Mouse (Mus musculus): ENCODE results near the gene Fpr1. TPM values are rescaled to one million over a fixed set of nuclear protein-coding genes. Genes with fewer than 3 reads are reported as not detected.
A peak's percentile ranks its signal among the peaks of the same experiment; 100 is the strongest.

The Fpr1 gene
- polyA plus RNA-seq, 1 experiment = not detected

GRCm38 (mm10) chr17:17865168-17865567, 18.6 kb downstream of the Fpr1 start:
- 40% methylated on average over 2 of the region's 2 CpGs for WGBS
- no peak for DNase-seq
- Histone ChIP-seq H3K27me3 (ENCODE audit: control insufficient read depth, insufficient read depth, low read length) (no peaks in the 10 kb centered on the region), H3K4me3 (replicated peaks; ENCODE audit: insufficient read depth, low read depth, low read length) (no peak overlapping the region), H3K27ac (ENCODE audit: insufficient read depth, low read length) (no peak overlapping the region), H3K4me1 (ENCODE audit: control insufficient read depth, insufficient read depth, low read length) (no peaks in the 10 kb centered on the region)
- TF ChIP-seq CTCF (IDR thresholded peaks at IDR 0.05; ENCODE audit: borderline replicate concordance, insufficient read depth, low read depth, low read length) (no peak), POLR2A (IDR thresholded peaks at IDR 0.05; ENCODE audit: borderline replicate concordance, insufficient read depth, low read length) (no peak)

GRCm38 (mm10) chr17:17862360-17862759, 21.4 kb downstream of the Fpr1 start:
- no peak overlapping the region for H3K27ac ChIP-seq (ENCODE audit: insufficient read depth, low read length)
- DNase-seq = no peak
- no peak for TF ChIP-seq CTCF (IDR thresholded peaks at IDR 0.05; ENCODE audit: borderline replicate concordance, insufficient read depth, low read depth, low read length)
- no peak for TF ChIP-seq POLR2A (IDR thresholded peaks at IDR 0.05; ENCODE audit: borderline replicate concordance, insufficient read depth, low read length)
- 39% methylated on average over 1 of the region's 1 CpGs for WGBS
- H3K27me3 ChIP-seq (ENCODE audit: control insufficient read depth, insufficient read depth, low read length) = no peaks in the 10 kb centered on the region
- no peak overlapping the region for H3K4me3 ChIP-seq (replicated peaks; ENCODE audit: insufficient read depth, low read depth, low read length)
- no peaks in the 10 kb centered on the region for H3K4me1 ChIP-seq (ENCODE audit: control insufficient read depth, insufficient read depth, low read length)

- Histone ChIP-seq H3K27ac (ENCODE audit: insufficient read depth, low read length) (no peak overlapping the region), H3K4me3 (replicated peaks; ENCODE audit: insufficient read depth, low read depth, low read length) (no peak overlapping the region), H3K4me1 (ENCODE audit: control insufficient read depth, insufficient read depth, low read length) (no peaks in the 10 kb centered on the region), H3K27me3 (ENCODE audit: control insufficient read depth, insufficient read depth, low read length) (no peaks in the 10 kb centered on the region)
- 86% methylated on average over 3 of the region's 3 CpGs for WGBS
- no peak for DNase-seq
- TF ChIP-seq CTCF (IDR thresholded peaks at IDR 0.05; ENCODE audit: borderline replicate concordance, insufficient read depth, low read depth, low read length) = no peak
- no peak for TF ChIP-seq POLR2A (IDR thresholded peaks at IDR 0.05; ENCODE audit: borderline replicate concordance, insufficient read depth, low read length)
Measured at GRCm38 (mm10) chr17:17860110-17860509, 23.6 kb downstream of the Fpr1 start.

- WGBS = 63% methylated on average over 1 of the region's 1 CpGs
- H3K27me3 ChIP-seq (ENCODE audit: control insufficient read depth, insufficient read depth, low read length) = no peaks in the 10 kb centered on the region
- no peak overlapping the region for H3K27ac ChIP-seq (ENCODE audit: insufficient read depth, low read length)
- no peaks in the 10 kb centered on the region for H3K4me1 ChIP-seq (ENCODE audit: control insufficient read depth, insufficient read depth, low read length)
- TF ChIP-seq POLR2A (IDR thresholded peaks at IDR 0.05; ENCODE audit: borderline replicate concordance, insufficient read depth, low read length) = no peak
- no peak for TF ChIP-seq CTCF (IDR thresholded peaks at IDR 0.05; ENCODE audit: borderline replicate concordance, insufficient read depth, low read depth, low read length)
- H3K4me3 ChIP-seq (replicated peaks; ENCODE audit: insufficient read depth, low read depth, low read length) = no peak overlapping the region
- DNase-seq = no peak
Measured at GRCm38 (mm10) chr17:17857446-17857845, 26.3 kb downstream of the Fpr1 start.

- Histone ChIP-seq H3K27ac (ENCODE audit: insufficient read depth, low read length) (no peak overlapping the region), H3K27me3 (ENCODE audit: control insufficient read depth, insufficient read depth, low read length) (no peaks in the 10 kb centered on the region), H3K4me3 (replicated peaks; ENCODE audit: insufficient read depth, low read depth, low read length) (no peak overlapping the region), H3K4me1 (ENCODE audit: control insufficient read depth, insufficient read depth, low read length) (no peaks in the 10 kb centered on the region)
- TF ChIP-seq POLR2A (IDR thresholded peaks at IDR 0.05; ENCODE audit: borderline replicate concordance, insufficient read depth, low read length) = no peak
- TF ChIP-seq CTCF (IDR thresholded peaks at IDR 0.05; ENCODE audit: borderline replicate concordance, insufficient read depth, low read depth, low read length) = no peak
- DNase-seq = no peak
- 44% methylated on average over 1 of the region's 1 CpGs for WGBS
Measured at GRCm38 (mm10) chr17:17856612-17857011, 27.1 kb downstream of the Fpr1 start.

GRCm38 (mm10) chr17:17855064-17855838, 28.5 kb downstream of the Fpr1 start, which contains the start of gene Has1:
Gene Has1 (minus strand): TSS chr17:17855205.
- no peak within 1 kb of the TSS for H3K27ac ChIP-seq (ENCODE audit: insufficient read depth, low read length)
- no peaks in the 10 kb centered on the region for H3K27me3 ChIP-seq (ENCODE audit: control insufficient read depth, insufficient read depth, low read length)
- DNase-seq = no peak
- no peak for TF ChIP-seq POLR2A (IDR thresholded peaks at IDR 0.05; ENCODE audit: borderline replicate concordance, insufficient read depth, low read length)
- TF ChIP-seq CTCF (IDR thresholded peaks at IDR 0.05; ENCODE audit: borderline replicate concordance, insufficient read depth, low read depth, low read length) = no peak
- H3K4me3 ChIP-seq (replicated peaks; ENCODE audit: insufficient read depth, low read depth, low read length) = no peak within 1 kb of the TSS
- WGBS = 46% methylated on average over 8 of the region's 8 CpGs
- H3K4me1 ChIP-seq (ENCODE audit: control insufficient read depth, insufficient read depth, low read length) = no peaks in the 10 kb centered on the region

GRCm38 (mm10) chr17:17849906-17850712, 33.6 kb downstream of the Fpr1 start:
- no peaks in the 10 kb centered on the region for H3K4me1 ChIP-seq (ENCODE audit: control insufficient read depth, insufficient read depth, low read length)
- no peak overlapping the region for H3K27ac ChIP-seq (ENCODE audit: insufficient read depth, low read length)
- 30% methylated on average over 55 of the region's 55 CpGs for WGBS
- H3K27me3 ChIP-seq (ENCODE audit: control insufficient read depth, insufficient read depth, low read length) = no peaks in the 10 kb centered on the region
- peak in 1 of 2 experiments; percentile 21 for DNase-seq
- H3K4me3 ChIP-seq (replicated peaks; ENCODE audit: insufficient read depth, low read depth, low read length) = peak overlapping the region; percentile 4
- no peak for TF ChIP-seq POLR2A (IDR thresholded peaks at IDR 0.05; ENCODE audit: borderline replicate concordance, insufficient read depth, low read length)
- TF ChIP-seq CTCF (IDR thresholded peaks at IDR 0.05; ENCODE audit: borderline replicate concordance, insufficient read depth, low read depth, low read length) = no peak
